Mouse (Mus musculus): ENCODE measurements at regions not wholly inside any gene's neighbourhood (a gene's known extent, or its start where the extent isn't known, plus 50 kb on each side); places are given as distances from the start of the nearest gene placed in this dataset.

- Histone ChIP-seq H3K4me2 (ENCODE audit: low read depth, low read length) (peak overlapping the region; percentile 26), H3K36me3 (ENCODE audit: control insufficient read depth, insufficient read depth) (no peaks in the 10 kb centered on the region), H3K27me3 (ENCODE audit: control insufficient read depth, insufficient read depth, low read depth, low read length) (peaks cover 4% of the 10 kb centered on the region; the same call in 1 of the 2 replicates), H3K9me3 (replicated peaks; ENCODE audit: control insufficient read depth, low read length) (no peaks in the 10 kb centered on the region), H3K27ac (ENCODE audit: low read length) (peak overlapping the region; percentile 71), H3K4me3 (ENCODE audit: low read depth, low read length) (peak overlapping the region; percentile 45), H3K9ac (ENCODE audit: low read depth, low read length) (peak overlapping the region; percentile 18; the same call in 1 of the 2 replicates), H3K4me1 (ENCODE audit: control insufficient read depth, low read depth, low read length) (no peaks in the 10 kb centered on the region)
- no peak for ATAC-seq (ENCODE audit: low read depth)
- WGBS (ENCODE audit: insufficient replicate concordance) = 11% methylated on average over 18 of the region's 18 CpGs
These were observed 162.1 kb upstream of the Spdye4c start for GRCm38 (mm10) chr2:128428651-128429633.

- H3K4me2 ChIP-seq (ENCODE audit: low read depth, low read length) = peak overlapping the region; percentile 26; the same call in 1 of the 2 replicates
- 23% methylated on average over 7 of the region's 7 CpGs for WGBS (ENCODE audit: insufficient replicate concordance)
- no peak overlapping the region for H3K4me3 ChIP-seq (ENCODE audit: low read depth, low read length)
- ATAC-seq (ENCODE audit: low read depth) = no peak
- peaks cover 4% of the 10 kb centered on the region; the same call in 1 of the 2 replicates for H3K27me3 ChIP-seq (ENCODE audit: control insufficient read depth, insufficient read depth, low read depth, low read length)
- no peaks in the 10 kb centered on the region for H3K9me3 ChIP-seq (replicated peaks; ENCODE audit: control insufficient read depth, low read length)
- H3K27ac ChIP-seq (ENCODE audit: low read length) = peak overlapping the region; percentile 71; the same call in 1 of the 2 replicates
- H3K9ac ChIP-seq (ENCODE audit: low read depth, low read length) = no peak overlapping the region
- H3K4me1 ChIP-seq (ENCODE audit: control insufficient read depth, low read depth, low read length) = no peaks in the 10 kb centered on the region
- no peaks in the 10 kb centered on the region for H3K36me3 ChIP-seq (ENCODE audit: control insufficient read depth, insufficient read depth)
These were observed 161.2 kb upstream of the Spdye4c start for GRCm38 (mm10) chr2:128429786-128430185.

GRCm38 (mm10) chr2:128430776-128431291 lies 160.2 kb upstream of the Spdye4c start:
- no peak for ATAC-seq (ENCODE audit: low read depth)
- Histone ChIP-seq H3K36me3 (ENCODE audit: control insufficient read depth, insufficient read depth) (no peaks in the 10 kb centered on the region), H3K27me3 (ENCODE audit: control insufficient read depth, insufficient read depth, low read depth, low read length) (peaks cover 4% of the 10 kb centered on the region; the same call in 1 of the 2 replicates), H3K4me3 (ENCODE audit: low read depth, low read length) (no peak overlapping the region), H3K4me2 (ENCODE audit: low read depth, low read length) (no peak overlapping the region), H3K27ac (ENCODE audit: low read length) (no peak overlapping the region), H3K4me1 (ENCODE audit: control insufficient read depth, low read depth, low read length) (no peaks in the 10 kb centered on the region), H3K9ac (ENCODE audit: low read depth, low read length) (no peak overlapping the region), H3K9me3 (replicated peaks; ENCODE audit: control insufficient read depth, low read length) (no peaks in the 10 kb centered on the region)
- 44% methylated on average over 9 of the region's 9 CpGs for WGBS (ENCODE audit: insufficient replicate concordance)

GRCm38 (mm10) chr2:128431751-128432150 lies 159.3 kb upstream of the Spdye4c start:
- H3K4me2 ChIP-seq (ENCODE audit: low read depth, low read length) = no peak overlapping the region
- no peak overlapping the region for H3K9ac ChIP-seq (ENCODE audit: low read depth, low read length)
- H3K9me3 ChIP-seq (replicated peaks; ENCODE audit: control insufficient read depth, low read length) = no peaks in the 10 kb centered on the region
- peaks cover 4% of the 10 kb centered on the region; the same call in 1 of the 2 replicates for H3K27me3 ChIP-seq (ENCODE audit: control insufficient read depth, insufficient read depth, low read depth, low read length)
- H3K36me3 ChIP-seq (ENCODE audit: control insufficient read depth, insufficient read depth) = no peaks in the 10 kb centered on the region
- 63% methylated on average over 4 of the region's 4 CpGs for WGBS (ENCODE audit: insufficient replicate concordance)
- no peak overlapping the region for H3K4me3 ChIP-seq (ENCODE audit: low read depth, low read length)
- H3K4me1 ChIP-seq (ENCODE audit: control insufficient read depth, low read depth, low read length) = no peaks in the 10 kb centered on the region
- no peak for ATAC-seq (ENCODE audit: low read depth)
- no peak overlapping the region for H3K27ac ChIP-seq (ENCODE audit: low read length)

GRCm38 (mm10) chr2:128432741-128433140 lies 158.3 kb upstream of the Spdye4c start:
- Histone ChIP-seq H3K4me2 (ENCODE audit: low read depth, low read length) (no peak overlapping the region), H3K36me3 (ENCODE audit: control insufficient read depth, insufficient read depth) (no peaks in the 10 kb centered on the region), H3K4me3 (ENCODE audit: low read depth, low read length) (no peak overlapping the region), H3K27me3 (ENCODE audit: control insufficient read depth, insufficient read depth, low read depth, low read length) (peaks cover 4% of the 10 kb centered on the region; the same call in 1 of the 2 replicates), H3K27ac (ENCODE audit: low read length) (no peak overlapping the region), H3K9ac (ENCODE audit: low read depth, low read length) (no peak overlapping the region), H3K4me1 (ENCODE audit: control insufficient read depth, low read depth, low read length) (no peaks in the 10 kb centered on the region), H3K9me3 (replicated peaks; ENCODE audit: control insufficient read depth, low read length) (no peaks in the 10 kb centered on the region)
- ATAC-seq (ENCODE audit: low read depth) = no peak
- WGBS (ENCODE audit: insufficient replicate concordance) = 49% methylated on average over 3 of the region's 3 CpGs

GRCm38 (mm10) chr2:128433553-128434081 lies 157.4 kb upstream of the Spdye4c start:
- 62% methylated on average over 9 of the region's 9 CpGs for WGBS (ENCODE audit: insufficient replicate concordance)
- H3K4me1 ChIP-seq (ENCODE audit: control insufficient read depth, low read depth, low read length) = no peaks in the 10 kb centered on the region; the same call in 1 of the 2 replicates
- H3K36me3 ChIP-seq (ENCODE audit: control insufficient read depth, insufficient read depth) = no peaks in the 10 kb centered on the region
- H3K9ac ChIP-seq (ENCODE audit: low read depth, low read length) = no peak overlapping the region
- peaks cover 3% of the 10 kb centered on the region; the same call in 1 of the 2 replicates for H3K27me3 ChIP-seq (ENCODE audit: control insufficient read depth, insufficient read depth, low read depth, low read length)
- H3K4me2 ChIP-seq (ENCODE audit: low read depth, low read length) = no peak overlapping the region
- no peak overlapping the region for H3K27ac ChIP-seq (ENCODE audit: low read length)
- H3K9me3 ChIP-seq (replicated peaks; ENCODE audit: control insufficient read depth, low read length) = no peaks in the 10 kb centered on the region
- H3K4me3 ChIP-seq (ENCODE audit: low read depth, low read length) = no peak overlapping the region
- no peak for ATAC-seq (ENCODE audit: low read depth)

GRCm38 (mm10) chr2:128434200-128434977 lies 156.6 kb upstream of the Spdye4c start:
- Histone ChIP-seq H3K36me3 (ENCODE audit: control insufficient read depth, insufficient read depth) (no peaks in the 10 kb centered on the region), H3K4me2 (ENCODE audit: low read depth, low read length) (no peak overlapping the region), H3K4me3 (ENCODE audit: low read depth, low read length) (no peak overlapping the region), H3K9me3 (replicated peaks; ENCODE audit: control insufficient read depth, low read length) (no peaks in the 10 kb centered on the region), H3K27me3 (ENCODE audit: control insufficient read depth, insufficient read depth, low read depth, low read length) (no peaks in the 10 kb centered on the region), H3K27ac (ENCODE audit: low read length) (no peak overlapping the region), H3K9ac (ENCODE audit: low read depth, low read length) (no peak overlapping the region), H3K4me1 (ENCODE audit: control insufficient read depth, low read depth, low read length) (no peaks in the 10 kb centered on the region; the same call in 1 of the 2 replicates)
- 51% methylated on average over 11 of the region's 11 CpGs for WGBS (ENCODE audit: insufficient replicate concordance)
- no peak for ATAC-seq (ENCODE audit: low read depth)

GRCm38 (mm10) chr2:128436378-128436777 lies 154.6 kb upstream of the Spdye4c start:
- no peak for ATAC-seq (ENCODE audit: low read depth)
- Histone ChIP-seq H3K27me3 (ENCODE audit: control insufficient read depth, insufficient read depth, low read depth, low read length) (no peaks in the 10 kb centered on the region), H3K9ac (ENCODE audit: low read depth, low read length) (no peak overlapping the region), H3K36me3 (ENCODE audit: control insufficient read depth, insufficient read depth) (no peaks in the 10 kb centered on the region), H3K4me3 (ENCODE audit: low read depth, low read length) (no peak overlapping the region), H3K9me3 (replicated peaks; ENCODE audit: control insufficient read depth, low read length) (no peaks in the 10 kb centered on the region), H3K4me2 (ENCODE audit: low read depth, low read length) (no peak overlapping the region), H3K27ac (ENCODE audit: low read length) (no peak overlapping the region), H3K4me1 (ENCODE audit: control insufficient read depth, low read depth, low read length) (no peaks in the 10 kb centered on the region; the same call in 1 of the 2 replicates)
- WGBS (ENCODE audit: insufficient replicate concordance) = 63% methylated on average over 3 of the region's 3 CpGs

Measured in liver, embryonic 16.5 days (tissue).